Mouse (Mus musculus) midbrain, postnatal 0 days (tissue): ENCODE measurements around the gene Abhd15. TPM values are rescaled to one million over a fixed set of nuclear protein-coding genes. Genes with fewer than 3 reads are reported as not detected.

Experiments
- ATAC-seq: fragments of 200-750 bp; cut with Nextera tagmentation; 2 replicates; pipeline ENCODE4 v1.8.0; 2017; ENCODE audit warnings: moderate number of reproducible peaks, mild to moderate bottlenecking, moderate TSS enrichment, moderate library complexity; ENCODE audit not compliant: low FRiP score
- DNase-seq: peaks from one replicate; pipeline ENCODE4 v3.0.0-alpha.2; 2015; ENCODE audit warnings: low spot score
- H3K27ac ChIP-seq: fragments of 300-500 bp; sonication (generic); 2 replicates; pipeline ENCODE4 v1.5.1; 2014; ENCODE audit warnings: low read depth, mild to moderate bottlenecking, low read length, mixed read lengths
- H3K27me3 ChIP-seq: fragments of 300-500 bp; sonication (generic); 2 replicates; pipeline ENCODE4 v1.6.1; 2014; ENCODE audit warnings: low read length, control low read depth, mixed read lengths; ENCODE audit not compliant: insufficient read depth
- H3K36me3 ChIP-seq: fragments of 300-500 bp; sonication (generic); 2 replicates; pipeline ENCODE4 v1.6.1; 2014; ENCODE audit warnings: low read length, control low read depth, mixed read lengths; ENCODE audit not compliant: insufficient read depth
- H3K4me1 ChIP-seq: fragments of 300-500 bp; sonication (generic); 2 replicates; pipeline ENCODE4 v1.6.1; 2014; ENCODE audit warnings: mild to moderate bottlenecking, control low read depth, antibody characterized with exemption, low read length, mixed read lengths; ENCODE audit not compliant: insufficient read depth
- H3K4me2 ChIP-seq: fragments of 300-500 bp; sonication (generic); 2 replicates; pipeline ENCODE4 v1.6.1; 2014; ENCODE audit warnings: low read depth, mild to moderate bottlenecking, low read length, mixed read lengths; ENCODE audit not compliant: poor library complexity, severe bottlenecking
- H3K4me3 ChIP-seq: fragments of 300-500 bp; sonication (generic); 2 replicates; pipeline ENCODE4 v1.5.1; 2014; ENCODE audit warnings: low read depth, mild to moderate bottlenecking, low read length, moderate library complexity
- H3K9ac ChIP-seq: fragments of 300-500 bp; sonication (generic); replicated peaks from 2 replicates; pipeline ENCODE4 v1.6.1; 2014; ENCODE audit warnings: mild to moderate bottlenecking, low read length, moderate library complexity, mixed read lengths; ENCODE audit not compliant: poor library complexity, severe bottlenecking
- H3K9me3 ChIP-seq: fragments of 300-500 bp; sonication (generic); 2 replicates; pipeline ENCODE4 v1.6.1; 2016; ENCODE audit warnings: low read length, control low read depth
- CTCF ChIP-seq: IDR thresholded peaks from 2 replicates; pipeline ENCODE4 v1.5.1; 2016; ENCODE audit warnings: antibody characterized with exemption, mild to moderate bottlenecking
- WGBS: fragments of 180-500 bp; shearing (Covaris S2); extraction: QIAGEN DNeasy Blood & Tissue Kit; methylation state at CpG from one replicate; pipeline ENCODE4 v1.1.7; 2014; 5-methylcytosine and 5-hydroxymethylcytosine counted together
- polyA plus RNA-seq: library from polyadenylated mRNA; unstranded; fragments of >200 nt; fragmentation: Nextera tagmentation; extraction: Ambion mirVana; gene quantifications from 2 replicates; pipeline ENCODE4 v1.2.1, GENCODE M21; 2015
- total RNA-seq: library from RNA; depleted of rRNA; stranded (reverse); fragments of >200 nt; gene quantifications from 2 replicates; pipeline ENCODE4 v1.2.3, GENCODE M21; 2014

The Abhd15 gene
- total and polyA plus RNA-seq, 2 experiments from 2014 or later: 1.8 to 4.2 TPM

- no peak for ATAC-seq
- WGBS: 71% methylated on average over 17 of the region's 17 CpGs
- peak overlapping the region; percentile 48; the same call in 1 of the 2 replicates for H3K27ac ChIP-seq
Observed at GRCm38 (mm10) chr11:77500361-77501325, 14.3 kb upstream of the Abhd15 start.

GRCm38 (mm10) chr11:77501392-77501791, 13.5 kb upstream of the Abhd15 start:
- Histone ChIP-seq H3K27ac (peak overlapping the region; percentile 48; the same call in 1 of the 2 replicates), H3K27me3 (no peaks in the 10 kb centered on the region), H3K9ac (no peak overlapping the region), H3K4me1 (no peaks in the 10 kb centered on the region), H3K4me3 (no peak overlapping the region), H3K4me2 (no peak overlapping the region), H3K36me3 (peaks cover 62% of the 10 kb centered on the region), H3K9me3 (no peaks in the 10 kb centered on the region)
- peak; percentile 88 for DNase-seq
- peak; percentile 88 for TF ChIP-seq CTCF
- 22% methylated on average over 5 of the region's 5 CpGs for WGBS
- no peak for ATAC-seq

More at GRCm38 (mm10) chr11:77500361-77501325, 14.3 kb upstream of the Abhd15 start:
- Histone ChIP-seq H3K27me3 (no peaks in the 10 kb centered on the region), H3K9me3 (no peaks in the 10 kb centered on the region), H3K9ac (no peak overlapping the region; the same call in 1 of the 2 replicates), H3K4me3 (no peak overlapping the region), H3K4me1 (no peaks in the 10 kb centered on the region), H3K4me2 (no peak overlapping the region), H3K36me3 (peaks cover 54% of the 10 kb centered on the region)
- TF ChIP-seq CTCF: no peak
- DNase-seq: no peak

- Histone ChIP-seq H3K9ac (no peak overlapping the region), H3K4me1 (no peaks in the 10 kb centered on the region), H3K4me2 (no peak overlapping the region), H3K27ac (no peak overlapping the region), H3K36me3 (peaks cover 67% of the 10 kb centered on the region), H3K27me3 (no peaks in the 10 kb centered on the region), H3K4me3 (no peak overlapping the region), H3K9me3 (no peaks in the 10 kb centered on the region)
- 91% methylated on average over 4 of the region's 4 CpGs for WGBS
- DNase-seq: no peak
- TF ChIP-seq CTCF: no peak
- no peak for ATAC-seq
Observed at GRCm38 (mm10) chr11:77501971-77502370, 12.9 kb upstream of the Abhd15 start.

GRCm38 (mm10) chr11:77502481-77502880, 12.4 kb upstream of the Abhd15 start:
- Histone ChIP-seq H3K4me1 (no peaks in the 10 kb centered on the region), H3K27ac (no peak overlapping the region), H3K9me3 (no peaks in the 10 kb centered on the region), H3K4me3 (no peak overlapping the region), H3K4me2 (no peak overlapping the region), H3K36me3 (peaks cover 72% of the 10 kb centered on the region), H3K9ac (no peak overlapping the region), H3K27me3 (no peaks in the 10 kb centered on the region)
- 87% methylated on average over 6 of the region's 6 CpGs for WGBS
- ATAC-seq (no peak), DNase-seq (no peak)
- no peak for TF ChIP-seq CTCF

- Histone ChIP-seq H3K4me1 (peaks cover 3% of the 10 kb centered on the region; the same call in 1 of the 2 replicates), H3K4me3 (no peak overlapping the region), H3K27me3 (no peaks in the 10 kb centered on the region), H3K36me3 (peaks cover 72% of the 10 kb centered on the region), H3K9me3 (no peaks in the 10 kb centered on the region), H3K9ac (no peak overlapping the region), H3K27ac (no peak overlapping the region), H3K4me2 (no peak overlapping the region)
- TF ChIP-seq CTCF: no peak
- 65% methylated on average over 3 of the region's 3 CpGs for WGBS
- no peak for DNase-seq
- no peak for ATAC-seq
Observed at GRCm38 (mm10) chr11:77503511-77503910, 11.4 kb upstream of the Abhd15 start.

GRCm38 (mm10) chr11:77504377-77504776, 10.5 kb upstream of the Abhd15 start:
- H3K36me3 ChIP-seq: peaks cover 69% of the 10 kb centered on the region

More at GRCm38 (mm10) chr11:77504377-77504776, 10.5 kb upstream of the Abhd15 start:
- 96% methylated on average over 19 of the region's 19 CpGs for WGBS
- Histone ChIP-seq H3K4me1 (peaks cover 3% of the 10 kb centered on the region; the same call in 1 of the 2 replicates), H3K4me3 (no peak overlapping the region), H3K9me3 (no peaks in the 10 kb centered on the region), H3K4me2 (no peak overlapping the region), H3K27me3 (no peaks in the 10 kb centered on the region), H3K9ac (no peak overlapping the region), H3K27ac (no peak overlapping the region)
- no peak for DNase-seq
- no peak for TF ChIP-seq CTCF
- ATAC-seq: no peak
